Mouse (Mus musculus): Measurements from ENCODE around the gene Nova1. TPM values are rescaled to one million over a fixed set of nuclear protein-coding genes. Genes with fewer than 3 reads are reported as not detected.

Gene Nova1
- total and polyA plus RNA-seq, 3 experiments = not detected

GRCm38 (mm10) chr12:46645365-46645962, 173.3 kb downstream of the Nova1 start:
- Histone ChIP-seq H3K4me3 (replicated peaks in 1 of 3; ENCODE audit: low read depth in 2 of 3, low read length in 2 of 3, poor library complexity in 1 of 3) (no peak overlapping the region), H3K4me1 (ENCODE audit: control insufficient read depth in 1 of 2, insufficient read depth in 2 of 2) (no peaks in the 10 kb centered on the region), H3K36me3 (replicated peaks in 1 of 2; ENCODE audit: control insufficient read depth in 1 of 2, insufficient read depth in 1 of 2, low read length in 1 of 2) (no peaks in the 10 kb centered on the region), H3K9ac (ENCODE audit: insufficient read depth, low read depth) (no peak overlapping the region), H3K9me3 (replicated peaks; ENCODE audit: low read length) (no peaks in the 10 kb centered on the region), H3K4me2 (ENCODE audit: insufficient read depth, low read depth, poor library complexity, severe bottlenecking) (no peak overlapping the region), H3K27ac (ENCODE audit: insufficient read depth, low read depth) (no peak overlapping the region), H3K79me2 (replicated peaks; ENCODE audit: control insufficient read depth, extremely low read depth, insufficient read depth, poor library complexity, severe bottlenecking) (no peaks in the 10 kb centered on the region), H3K27me3 (replicated peaks) (no peaks in the 10 kb centered on the region)
- in situ Hi-C loops (cut with MboI; ENCODE audit: low pct_ligation_motif_present, low pct_unique_long_range_greater_than_20kb, low sequenced_read_pairs) = no loop called here
- dilution Hi-C loops (cut with MboI; ENCODE audit: extremely low pct_ligation_motif_present, extremely low pct_unique_long_range_greater_than_20kb, low sequenced_read_pairs) = no loop called here
- TF ChIP-seq MXI1 (IDR thresholded peaks at IDR 0.05; ENCODE audit: low read depth, low read length) (no peak), NRF1 (IDR thresholded peaks at IDR 0.05; ENCODE audit: low read depth, low read length) (no peak), ZC3H11A (IDR thresholded peaks at IDR 0.05; ENCODE audit: low read depth, low read length) (no peak), CTCF (conservative IDR thresholded peaks at IDR 0.05 in 1 of 2, IDR thresholded peaks at IDR 0.05 in 1 of 2; ENCODE audit: low read depth in 2 of 2, low read length in 2 of 2) (no peak), RCOR1 (conservative IDR thresholded peaks at IDR 0.05; ENCODE audit: low read depth, low read length) (no peak), USF1 (IDR thresholded peaks at IDR 0.05; ENCODE audit: low read depth, low read length) (no peak), NELFE (IDR thresholded peaks at IDR 0.05; ENCODE audit: low read depth, low read length) (no peak), MEF2A (IDR thresholded peaks at IDR 0.05; ENCODE audit: borderline replicate concordance, low read depth, low read length) (no peak), IRF4 (IDR thresholded peaks at IDR 0.05; ENCODE audit: low read depth, low read length) (no peak)
- DNase-seq (ENCODE audit: extremely low read depth) = no peak
